Mouse (Mus musculus) intestine, postnatal 0 days (tissue): ENCODE data around the gene Bcas3. TPM values are rescaled to one million over a fixed set of nuclear protein-coding genes. Genes with fewer than 3 reads are reported as not detected.
"Not testable (repeated sequence)": the region's sequence is repeated elsewhere in the genome, so short reads cannot be mapped to it uniquely, and the experiment has no call there.

ENCODE experiments used
- ATAC-seq: fragments of 200-750 bp; cut with Nextera tagmentation; 2 replicates; pipeline ENCODE4 v1.8.0; 2017; ENCODE audit warnings: mild to moderate bottlenecking, moderate TSS enrichment, moderate library complexity
- H3K27ac ChIP-seq: fragments of 300-500 bp; sonication (generic); 2 replicates; pipeline ENCODE4 v1.5.1; 2014; ENCODE audit warnings: mild to moderate bottlenecking, low read depth, low read length, moderate library complexity
- H3K27me3 ChIP-seq: fragments of 300-500 bp; sonication (generic); replicated peaks from 2 replicates; pipeline ENCODE4 v1.6.1; 2014; ENCODE audit warnings: low read length, mixed read lengths; ENCODE audit not compliant: control insufficient read depth, insufficient read depth
- H3K36me3 ChIP-seq: fragments of 300-500 bp; sonication (generic); 2 replicates; pipeline ENCODE4 v1.6.1; 2014; ENCODE audit warnings: mild to moderate bottlenecking, moderate library complexity; ENCODE audit not compliant: control insufficient read depth, insufficient read depth
- H3K4me1 ChIP-seq: fragments of 300-500 bp; sonication (generic); replicated peaks from 2 replicates; pipeline ENCODE4 v1.6.1; 2014; ENCODE audit warnings: antibody characterized with exemption, low read length, mixed read lengths; ENCODE audit not compliant: control insufficient read depth, insufficient read depth
- H3K4me2 ChIP-seq: fragments of 300-500 bp; sonication (generic); replicated peaks from 2 replicates; pipeline ENCODE4 v1.6.1; 2014; ENCODE audit warnings: low read depth, mild to moderate bottlenecking, moderate library complexity
- H3K4me3 ChIP-seq: fragments of 300-500 bp; sonication (generic); 2 replicates; pipeline ENCODE4 v1.5.1; 2014; ENCODE audit warnings: low read depth, low read length
- H3K9ac ChIP-seq: fragments of 300-500 bp; sonication (generic); 2 replicates; pipeline ENCODE4 v1.6.1; 2014; ENCODE audit warnings: mild to moderate bottlenecking, low read depth, low read length
- H3K9me3 ChIP-seq: fragments of 300-500 bp; sonication (generic); 2 replicates; pipeline ENCODE4 v1.6.1; 2016; ENCODE audit warnings: mixed run types; ENCODE audit not compliant: control insufficient read depth
- CTCF ChIP-seq: sonication (generic); IDR thresholded peaks from 2 replicates; pipeline ENCODE4 v1.5.1; 2016; ENCODE audit warnings: low read depth, mild to moderate bottlenecking, control low read depth, antibody characterized with exemption, moderate library complexity
- WGBS: fragments of 180-500 bp; shearing (Covaris S2); extraction: QIAGEN DNeasy Blood & Tissue Kit; methylation state at CpG from one replicate; pipeline ENCODE4 v1.1.7; 2014; 5-methylcytosine and 5-hydroxymethylcytosine counted together
- polyA plus RNA-seq: library from polyadenylated mRNA; unstranded; fragments of >200 nt; fragmentation: Nextera tagmentation; extraction: Ambion mirVana; gene quantifications from 2 replicates; pipeline ENCODE4 v1.2.1, GENCODE M21; 2015

Gene Bcas3
- polyA plus RNA-seq, 1 experiment from 2014 or later = 17.2 TPM

- no peak for ATAC-seq
These were observed 357.2 kb downstream of the Bcas3 start for GRCm38 (mm10) chr11:85710155-85710554.

GRCm38 (mm10) chr11:85712026-85712804, 359.2 kb downstream of the Bcas3 start:
- TF ChIP-seq CTCF = no peak
- ATAC-seq = no peak
- WGBS = 96% methylated on average over 8 of the region's 8 CpGs
- no peaks in the 10 kb centered on the region for H3K36me3 ChIP-seq
- H3K27me3 ChIP-seq = peaks cover 6% of the 10 kb centered on the region; the same call in 1 of the 2 replicates
- H3K27ac ChIP-seq = no peak overlapping the region
- no peak overlapping the region for H3K4me2 ChIP-seq
- H3K9ac ChIP-seq = no peak overlapping the region
- H3K4me1 ChIP-seq = 0 out of 2 replicates have a peak, but pooled peaks cover 5% of the 10 kb centered on the region
- H3K9me3 ChIP-seq = no peaks in the 10 kb centered on the region
- H3K4me3 ChIP-seq = no peak overlapping the region

More at GRCm38 (mm10) chr11:85710155-85710554, 357.2 kb downstream of the Bcas3 start:
- no peak overlapping the region for H3K9ac ChIP-seq
- H3K4me1 ChIP-seq = 0 out of 2 replicates have a peak, but pooled peaks cover 5% of the 10 kb centered on the region
- H3K9me3 ChIP-seq = no peaks in the 10 kb centered on the region
- no peak overlapping the region for H3K4me2 ChIP-seq
- no peaks in the 10 kb centered on the region; the same call in 1 of the 2 replicates for H3K36me3 ChIP-seq
- no peak overlapping the region for H3K27ac ChIP-seq
- H3K27me3 ChIP-seq = no peaks in the 10 kb centered on the region; the same call in 1 of the 2 replicates
- no peak for TF ChIP-seq CTCF
- no peak overlapping the region for H3K4me3 ChIP-seq
- 87% methylated on average over 7 of the region's 7 CpGs for WGBS

GRCm38 (mm10) chr11:85712860-85713813, 360.2 kb downstream of the Bcas3 start:
- Histone ChIP-seq H3K9ac (no peak overlapping the region), H3K4me3 (no peak overlapping the region), H3K27ac (no peak overlapping the region), H3K36me3 (no peaks in the 10 kb centered on the region), H3K4me1 (0 out of 2 replicates have a peak, but pooled peaks cover 5% of the 10 kb centered on the region), H3K27me3 (peaks cover 6% of the 10 kb centered on the region; the same call in 1 of the 2 replicates), H3K4me2 (peak overlapping the region; percentile 37; the same call in 1 of the 2 replicates), H3K9me3 (no peaks in the 10 kb centered on the region)
- ATAC-seq = 0 out of 2 replicates have a peak, but pooled peaks have one; percentile 43
- WGBS = 42% methylated on average over 19 of the region's 19 CpGs
- TF ChIP-seq CTCF = no peak

- no peak for TF ChIP-seq CTCF
- Histone ChIP-seq H3K9me3 (no peaks in the 10 kb centered on the region), H3K36me3 (no peaks in the 10 kb centered on the region), H3K9ac (no peak overlapping the region), H3K27me3 (peaks cover 6% of the 10 kb centered on the region; the same call in 1 of the 2 replicates), H3K4me1 (0 out of 2 replicates have a peak, but pooled peaks cover 5% of the 10 kb centered on the region), H3K27ac (no peak overlapping the region), H3K4me2 (peak overlapping the region; percentile 37; the same call in 1 of the 2 replicates), H3K4me3 (no peak overlapping the region)
- WGBS = 30% methylated on average over 2 of the region's 2 CpGs
- no peak for ATAC-seq
These were observed 360.8 kb downstream of the Bcas3 start for GRCm38 (mm10) chr11:85713814-85714208.

GRCm38 (mm10) chr11:85714312-85714931, 361.5 kb downstream of the Bcas3 start:
- no peak for ATAC-seq
- no peaks in the 10 kb centered on the region for H3K36me3 ChIP-seq
- no peak for TF ChIP-seq CTCF
- H3K27me3 ChIP-seq = peaks cover 6% of the 10 kb centered on the region; the same call in 1 of the 2 replicates
- 0 out of 2 replicates have a peak, but pooled peaks cover 5% of the 10 kb centered on the region for H3K4me1 ChIP-seq
- H3K4me3 ChIP-seq = no peak overlapping the region
- 63% methylated on average over 7 of the region's 7 CpGs for WGBS
- H3K4me2 ChIP-seq = no peak overlapping the region
- no peak overlapping the region for H3K9ac ChIP-seq
- no peaks in the 10 kb centered on the region for H3K9me3 ChIP-seq
- H3K27ac ChIP-seq = no peak overlapping the region

- ATAC-seq, H3K4me1 ChIP-seq, H3K9ac ChIP-seq, H3K9me3 ChIP-seq, H3K4me2 ChIP-seq, H3K27ac ChIP-seq, H3K36me3 ChIP-seq, H3K4me3 ChIP-seq, H3K27me3 ChIP-seq: not testable (repeated sequence)
- 91% methylated on average over 2 of the region's 2 CpGs for WGBS
These were observed 363.8 kb downstream of the Bcas3 start for GRCm38 (mm10) chr11:85716730-85717129.
